Mouse (Mus musculus): ENCODE results near the gene Lhfpl4. TPM values are rescaled to one million over a fixed set of nuclear protein-coding genes. Genes with fewer than 3 reads are reported as not detected.

The Lhfpl4 gene
- polyA plus RNA-seq, 2 experiments: not detected

- ATAC-seq (ENCODE audit: insufficient read depth): no peak
- WGBS (ENCODE audit: insufficient replicate concordance): 76% methylated on average over 8 of the region's 8 CpGs
- TF ChIP-seq CTCF (IDR thresholded peaks at IDR 0.05; ENCODE audit: low read depth) (no peak), EP300 (IDR thresholded peaks at IDR 0.05; ENCODE audit: low read depth) (no peak)
Measured at GRCm38 (mm10) chr6:113170651-113171050, 24.5 kb downstream of the Lhfpl4 start.

GRCm38 (mm10) chr6:113169852-113170251 lies 25.3 kb downstream of the Lhfpl4 start:
- WGBS (ENCODE audit: insufficient replicate concordance): 47% methylated on average over 3 of the region's 3 CpGs

More at GRCm38 (mm10) chr6:113170651-113171050, 24.5 kb downstream of the Lhfpl4 start:
- no peaks in the 10 kb centered on the region for H3K4me1 ChIP-seq (replicated peaks; ENCODE audit: control insufficient read depth in 2 of 2, insufficient read depth in 2 of 2, low read length in 1 of 2)
- H3K9ac ChIP-seq (replicated peaks): no peak overlapping the region
- H3K4me2 ChIP-seq (ENCODE audit: low read depth): no peak overlapping the region
- no peaks in the 10 kb centered on the region for H3K27me3 ChIP-seq (ENCODE audit: control insufficient read depth, insufficient read depth, low read length)
- H3K4me3 ChIP-seq (ENCODE audit: insufficient read depth in 1 of 2, low read depth in 2 of 2, low read length in 2 of 2): no peak overlapping the region
- no peak overlapping the region for H3K27ac ChIP-seq
- H3K36me3 ChIP-seq (replicated peaks; ENCODE audit: control insufficient read depth, insufficient read depth, low read depth): no peaks in the 10 kb centered on the region
- DNase-seq (ENCODE audit: low read depth in 3 of 3, low spot score in 3 of 3): no peak
- H3K9me3 ChIP-seq (ENCODE audit: control insufficient read depth, low read length): no peaks in the 10 kb centered on the region

GRCm38 (mm10) chr6:113168316-113168975 lies 26.7 kb downstream of the Lhfpl4 start:
- no peak overlapping the region for H3K27ac ChIP-seq
- no peaks in the 10 kb centered on the region for H3K36me3 ChIP-seq (replicated peaks; ENCODE audit: control insufficient read depth, insufficient read depth, low read depth)
- H3K4me1 ChIP-seq (replicated peaks; ENCODE audit: control insufficient read depth in 2 of 2, insufficient read depth in 2 of 2, low read length in 1 of 2): no peaks in the 10 kb centered on the region
- no peak overlapping the region for H3K4me3 ChIP-seq (ENCODE audit: insufficient read depth in 1 of 2, low read depth in 2 of 2, low read length in 2 of 2)
- no peaks in the 10 kb centered on the region for H3K9me3 ChIP-seq (ENCODE audit: control insufficient read depth, low read length)
- ATAC-seq (ENCODE audit: insufficient read depth) (no peak), DNase-seq (ENCODE audit: low read depth in 3 of 3, low spot score in 3 of 3) (no peak)
- no peak overlapping the region for H3K9ac ChIP-seq (replicated peaks)
- TF ChIP-seq CTCF (IDR thresholded peaks at IDR 0.05; ENCODE audit: low read depth) (no peak), EP300 (IDR thresholded peaks at IDR 0.05; ENCODE audit: low read depth) (no peak)
- no peak overlapping the region for H3K4me2 ChIP-seq (ENCODE audit: low read depth)
- no peaks in the 10 kb centered on the region for H3K27me3 ChIP-seq (ENCODE audit: control insufficient read depth, insufficient read depth, low read length)
- WGBS (ENCODE audit: insufficient replicate concordance): 64% methylated on average over 7 of the region's 7 CpGs

More at GRCm38 (mm10) chr6:113169852-113170251, 25.3 kb downstream of the Lhfpl4 start:
- no peak overlapping the region for H3K4me2 ChIP-seq (ENCODE audit: low read depth)
- no peak for TF ChIP-seq CTCF (IDR thresholded peaks at IDR 0.05; ENCODE audit: low read depth)
- TF ChIP-seq EP300 (IDR thresholded peaks at IDR 0.05; ENCODE audit: low read depth): no peak
- H3K4me1 ChIP-seq (replicated peaks; ENCODE audit: control insufficient read depth in 2 of 2, insufficient read depth in 2 of 2, low read length in 1 of 2): no peaks in the 10 kb centered on the region
- DNase-seq (ENCODE audit: low read depth in 3 of 3, low spot score in 3 of 3): no peak
- no peak overlapping the region for H3K9ac ChIP-seq (replicated peaks)
- H3K27me3 ChIP-seq (ENCODE audit: control insufficient read depth, insufficient read depth, low read length): no peaks in the 10 kb centered on the region
- ATAC-seq (ENCODE audit: insufficient read depth): no peak
- no peaks in the 10 kb centered on the region for H3K9me3 ChIP-seq (ENCODE audit: control insufficient read depth, low read length)
- no peaks in the 10 kb centered on the region for H3K36me3 ChIP-seq (replicated peaks; ENCODE audit: control insufficient read depth, insufficient read depth, low read depth)
- H3K4me3 ChIP-seq (ENCODE audit: insufficient read depth in 1 of 2, low read depth in 2 of 2, low read length in 2 of 2): no peak overlapping the region
- H3K27ac ChIP-seq: no peak overlapping the region

GRCm38 (mm10) chr6:113166661-113167251 lies 28.4 kb downstream of the Lhfpl4 start:
- 68% methylated on average over 17 of the region's 17 CpGs for WGBS (ENCODE audit: insufficient replicate concordance)
- TF ChIP-seq EP300 (IDR thresholded peaks at IDR 0.05; ENCODE audit: low read depth) (no peak), CTCF (IDR thresholded peaks at IDR 0.05; ENCODE audit: low read depth) (no peak)
- no peak for DNase-seq (ENCODE audit: low read depth in 3 of 3, low spot score in 3 of 3)
- no peak for ATAC-seq (ENCODE audit: insufficient read depth)
- no peak overlapping the region for H3K9ac ChIP-seq (replicated peaks)
- H3K27me3 ChIP-seq (ENCODE audit: control insufficient read depth, insufficient read depth, low read length): no peaks in the 10 kb centered on the region
- no peak overlapping the region for H3K4me2 ChIP-seq (ENCODE audit: low read depth)
- no peaks in the 10 kb centered on the region for H3K4me1 ChIP-seq (replicated peaks; ENCODE audit: control insufficient read depth in 2 of 2, insufficient read depth in 2 of 2, low read length in 1 of 2)
- H3K36me3 ChIP-seq (replicated peaks; ENCODE audit: control insufficient read depth, insufficient read depth, low read depth): no peaks in the 10 kb centered on the region
- no peaks in the 10 kb centered on the region for H3K9me3 ChIP-seq (ENCODE audit: control insufficient read depth, low read length)
- H3K4me3 ChIP-seq (ENCODE audit: insufficient read depth in 1 of 2, low read depth in 2 of 2, low read length in 2 of 2): no peak overlapping the region
- no peak overlapping the region for H3K27ac ChIP-seq

GRCm38 (mm10) chr6:113163513-113163912 lies 31.7 kb downstream of the Lhfpl4 start:
- ATAC-seq (ENCODE audit: insufficient read depth) (no peak), DNase-seq (ENCODE audit: low read depth in 3 of 3, low spot score in 3 of 3) (no peak)
- TF ChIP-seq EP300 (IDR thresholded peaks at IDR 0.05; ENCODE audit: low read depth): no peak
- no peak for TF ChIP-seq CTCF (IDR thresholded peaks at IDR 0.05; ENCODE audit: low read depth)
- H3K27ac ChIP-seq: no peak overlapping the region
- H3K4me1 ChIP-seq (replicated peaks; ENCODE audit: control insufficient read depth in 2 of 2, insufficient read depth in 2 of 2, low read length in 1 of 2): no peaks in the 10 kb centered on the region
- H3K9me3 ChIP-seq (ENCODE audit: control insufficient read depth, low read length): no peaks in the 10 kb centered on the region
- H3K27me3 ChIP-seq (ENCODE audit: control insufficient read depth, insufficient read depth, low read length): no peaks in the 10 kb centered on the region
- H3K36me3 ChIP-seq (replicated peaks; ENCODE audit: control insufficient read depth, insufficient read depth, low read depth): no peaks in the 10 kb centered on the region
- H3K4me2 ChIP-seq (ENCODE audit: low read depth): no peak overlapping the region
- H3K4me3 ChIP-seq (ENCODE audit: insufficient read depth in 1 of 2, low read depth in 2 of 2, low read length in 2 of 2): no peak overlapping the region
- no peak overlapping the region for H3K9ac ChIP-seq (replicated peaks)

All from liver, embryonic 14.5 days (tissue).